Mouse (Mus musculus) R1 (cell line): ENCODE results near the gene Vamp2.

Source experiments
- DNase-seq: peaks from one replicate; pipeline ENCODE4 v3.0.0-alpha.2; 2018; ENCODE audit warnings: low read depth, low spot score

Gene Vamp2

GRCm38 (mm10) chr11:69088103-69088855 is at the start of gene Vamp2:
Vamp2 (plus strand) TSS chr11:69088490.
- DNase-seq: peak; percentile 85

GRCm38 (mm10) chr11:69045531-69046394 is 42.5 kb upstream of the Vamp2 start, which contains the start of gene Aurkb:
Aurkb (plus strand) TSS chr11:69045647.
- peak; percentile 94 for DNase-seq

- DNase-seq: no peak
These were observed 41.9 kb upstream of the Vamp2 start for GRCm38 (mm10) chr11:69046395-69046774.

- DNase-seq: no peak
These were observed 40.7 kb upstream of the Vamp2 start for GRCm38 (mm10) chr11:69047592-69047991.

GRCm38 (mm10) chr11:69048151-69048550 is 40.1 kb upstream of the Vamp2 start:
- DNase-seq: no peak

GRCm38 (mm10) chr11:69050748-69051147 is 37.5 kb upstream of the Vamp2 start:
- DNase-seq: no peak

- DNase-seq: no peak
These were observed 36.5 kb upstream of the Vamp2 start for GRCm38 (mm10) chr11:69051771-69052170.

- no peak for DNase-seq
These were observed 35.4 kb upstream of the Vamp2 start for GRCm38 (mm10) chr11:69052824-69053421.

GRCm38 (mm10) chr11:69053848-69054247 is 34.4 kb upstream of the Vamp2 start:
- DNase-seq: peak; percentile 76

- no peak for DNase-seq
These were observed 30.0 kb upstream of the Vamp2 start for GRCm38 (mm10) chr11:69058265-69058664.

GRCm38 (mm10) chr11:69058729-69059356 is 29.4 kb upstream of the Vamp2 start:
- no peak for DNase-seq

GRCm38 (mm10) chr11:69059357-69059974 is 28.8 kb upstream of the Vamp2 start, which contains the start of gene Borcs6:
Borcs6 (plus strand) TSS chr11:69059717.
- DNase-seq: peak; percentile 99

- no peak for DNase-seq
These were observed 28.3 kb upstream of the Vamp2 start for GRCm38 (mm10) chr11:69059975-69060411.

GRCm38 (mm10) chr11:69060448-69061254 is 27.6 kb upstream of the Vamp2 start:
- no peak for DNase-seq

GRCm38 (mm10) chr11:69061255-69061912 is 26.9 kb upstream of the Vamp2 start:
- DNase-seq: no peak

GRCm38 (mm10) chr11:69062194-69062760 is 26.0 kb upstream of the Vamp2 start:
- DNase-seq: peak; percentile 66

GRCm38 (mm10) chr11:69062761-69063224 is 25.5 kb upstream of the Vamp2 start:
- peak; percentile 95 for DNase-seq

GRCm38 (mm10) chr11:69063413-69064201 is 24.7 kb upstream of the Vamp2 start:
- DNase-seq: peak; percentile 83
